Mouse (Mus musculus) MEL (cell line): Measurements from ENCODE around the gene Ppip5k2. TPM values are rescaled to one million over a fixed set of nuclear protein-coding genes. Genes with fewer than 3 reads are reported as not detected.

Experiments
- DNase-seq: peaks from one replicate; pipeline ENCODE4 v3.0.0; 2011; ENCODE audit warnings: low read depth, low spot score
- H3K27ac ChIP-seq: 2 replicates; pipeline ENCODE4 v1.5.1; 2012; ENCODE audit warnings: low read depth, mild to moderate bottlenecking, control low read depth, low read length, moderate library complexity; ENCODE audit not compliant: control insufficient read depth
- H3K27me3 ChIP-seq, 2 experiments: fragments of 150-350 bp in 1 of 2; sonication (generic) in 1 of 2; 2 replicates each; pipeline ENCODE4 v1.6.1; 2012; ENCODE audit warnings: low read length in 2 of 2, mild to moderate bottlenecking in 2 of 2, improper control_type of control experiment in 1 of 2, moderate library complexity in 1 of 2; ENCODE audit not compliant: insufficient read depth in 2 of 2, control insufficient read depth in 1 of 2
- H3K36me3 ChIP-seq, 2 experiments: 2 replicates each; pipeline ENCODE4 v1.6.1; 2012 to 2014; ENCODE audit warnings: low read length in 2 of 2, improper control_type of control experiment in 1 of 2, inconsistent platforms in 1 of 2, mild to moderate bottlenecking in 1 of 2; ENCODE audit not compliant: insufficient read depth in 2 of 2, control insufficient read depth in 1 of 2
- H3K4me1 ChIP-seq, 2 experiments: fragments of 150-350 bp in 1 of 2; sonication (generic) in 1 of 2; 2 replicates each; pipeline ENCODE4 v1.6.1; 2012; ENCODE audit warnings: low read length in 2 of 2, improper control_type of control experiment in 1 of 2, mild to moderate bottlenecking in 1 of 2; ENCODE audit not compliant: insufficient read depth in 2 of 2, control insufficient read depth in 1 of 2
- H3K4me3 ChIP-seq, 2 experiments: fragments of 150-350 bp in 1 of 2; sonication (generic) in 1 of 2; 2 replicates each; pipeline ENCODE4 v1.5.1; 2012; ENCODE audit warnings: low read depth in 2 of 2, low read length in 2 of 2, mild to moderate bottlenecking in 2 of 2, moderate library complexity in 2 of 2, control low read depth in 1 of 2, improper control_type of control experiment in 1 of 2; ENCODE audit not compliant: control insufficient read depth in 1 of 2, insufficient read depth in 1 of 2
- H3K79me2 ChIP-seq: 2 replicates; pipeline ENCODE4 v1.6.1; 2012; ENCODE audit warnings: mild to moderate bottlenecking, low read length, moderate library complexity; ENCODE audit not compliant: control insufficient read depth, poor library complexity, insufficient read depth
- H3K9ac ChIP-seq: 2 replicates; pipeline ENCODE4 v1.6.1; 2012; ENCODE audit warnings: low read depth, mild to moderate bottlenecking, control low read depth, low read length, moderate library complexity; ENCODE audit not compliant: control insufficient read depth, poor library complexity, severe bottlenecking
- H3K9me3 ChIP-seq: fragments of 150-350 bp; sonication (generic); replicated peaks from 2 replicates; pipeline ENCODE4 v1.6.1; 2012; ENCODE audit warnings: mild to moderate bottlenecking, low read length, improper control_type of control experiment, moderate library complexity; ENCODE audit not compliant: insufficient read depth
- BHLHE40 ChIP-seq: IDR thresholded peaks from 2 replicates; pipeline ENCODE4 v1.6.1; 2012; ENCODE audit warnings: low read depth, mild to moderate bottlenecking, inconsistent platforms, low read length, improper control_type of control experiment, borderline replicate concordance
- CHD2 ChIP-seq: IDR thresholded peaks from 2 replicates; pipeline ENCODE4 v1.6.1; 2011; ENCODE audit warnings: low read length, improper control_type of control experiment
- E2F4 ChIP-seq: IDR thresholded peaks from 2 replicates; pipeline ENCODE4 v1.6.1; 2011; ENCODE audit warnings: low read depth, low read length, improper control_type of control experiment, borderline replicate concordance
- EP300 ChIP-seq, 2 experiments: IDR thresholded peaks; 2 replicates each; pipeline ENCODE4 v1.6.1; 2011; ENCODE audit warnings: improper control_type of control experiment in 2 of 2, low read length in 2 of 2, low read depth in 1 of 2, mild to moderate bottlenecking in 1 of 2
- ETS1 ChIP-seq: IDR thresholded peaks from 2 replicates; pipeline ENCODE4 v1.6.1; 2012; ENCODE audit warnings: low read depth, mild to moderate bottlenecking, inconsistent platforms, low read length, improper control_type of control experiment, moderate library complexity
- GATA1 ChIP-seq: IDR thresholded peaks from 2 replicates; pipeline ENCODE4 v1.6.1; 2011; ENCODE audit warnings: low read depth, low read length, improper control_type of control experiment
- HCFC1 ChIP-seq: IDR thresholded peaks from 2 replicates; pipeline ENCODE4 v1.6.1; 2012; ENCODE audit warnings: low read depth, mild to moderate bottlenecking, inconsistent platforms, low read length, improper control_type of control experiment, moderate library complexity
- KAT2A ChIP-seq: conservative IDR thresholded peaks from 2 replicates; pipeline ENCODE4 v1.6.1; 2012; ENCODE audit warnings: low read depth, low read length, improper control_type of control experiment, inconsistent platforms
- MAX ChIP-seq: IDR thresholded peaks from 2 replicates; pipeline ENCODE4 v1.6.1; 2011; ENCODE audit warnings: low read length, improper control_type of control experiment
- MAZ ChIP-seq: IDR thresholded peaks from 2 replicates; pipeline ENCODE4 v1.6.1; 2012; ENCODE audit warnings: low read depth, mild to moderate bottlenecking, inconsistent platforms, low read length, improper control_type of control experiment
- MEF2A ChIP-seq: IDR thresholded peaks from 2 replicates; pipeline ENCODE4 v1.6.1; 2014; ENCODE audit warnings: low read depth, mild to moderate bottlenecking, inconsistent platforms, low read length, improper control_type of control experiment; ENCODE audit not compliant: poor library complexity, insufficient replicate concordance, severe bottlenecking; ENCODE audit errors: extremely low read depth
- MXI1 ChIP-seq: IDR thresholded peaks from 2 replicates; pipeline ENCODE4 v1.6.1; 2011; ENCODE audit warnings: mild to moderate bottlenecking, low read depth, low read length, improper control_type of control experiment
- MYB ChIP-seq: IDR thresholded peaks from 2 replicates; pipeline ENCODE4 v1.6.1; 2011; ENCODE audit warnings: mild to moderate bottlenecking, low read depth, low read length, improper control_type of control experiment
- MYC ChIP-seq: IDR thresholded peaks from 2 replicates; pipeline ENCODE4 v1.6.1; 2011; ENCODE audit warnings: low read depth, mild to moderate bottlenecking, low read length, improper control_type of control experiment, moderate library complexity
- NELFE ChIP-seq: IDR thresholded peaks from 2 replicates; pipeline ENCODE4 v1.6.1; 2011; ENCODE audit warnings: low read depth, low read length, improper control_type of control experiment
- POLR2AphosphoS2 ChIP-seq: IDR thresholded peaks from 2 replicates; pipeline ENCODE4 v1.6.1; 2011; ENCODE audit warnings: low read length, improper control_type of control experiment
- POLR2AphosphoS5 ChIP-seq: IDR thresholded peaks from 2 replicates; pipeline ENCODE4 v1.6.1; 2012; ENCODE audit warnings: low read depth, borderline replicate concordance, mild to moderate bottlenecking, inconsistent platforms, low read length, moderate library complexity, mixed read lengths
- RAD21 ChIP-seq: IDR thresholded peaks from 2 replicates; pipeline ENCODE4 v1.6.1; 2011; ENCODE audit warnings: mild to moderate bottlenecking, low read depth, low read length, improper control_type of control experiment
- RCOR1 ChIP-seq: IDR thresholded peaks from 2 replicates; pipeline ENCODE4 v1.6.1; 2012; ENCODE audit warnings: low read depth, mild to moderate bottlenecking, inconsistent platforms, low read length, improper control_type of control experiment
- SIN3A ChIP-seq: IDR thresholded peaks from 2 replicates; pipeline ENCODE4 v1.6.1; 2012; ENCODE audit warnings: low read length, improper control_type of control experiment, inconsistent platforms
- TAL1 ChIP-seq: IDR thresholded peaks from 2 replicates; pipeline ENCODE4 v1.6.1; 2012; ENCODE audit warnings: mild to moderate bottlenecking, inconsistent platforms, low read length, moderate library complexity, mixed read lengths
- TBP ChIP-seq: IDR thresholded peaks from 2 replicates; pipeline ENCODE4 v1.8.0; 2011; ENCODE audit warnings: low read depth, low read length, improper control_type of control experiment
- TCF12 ChIP-seq: IDR thresholded peaks from 2 replicates; pipeline ENCODE4 v1.6.1; 2014; ENCODE audit warnings: low read depth, mild to moderate bottlenecking, inconsistent platforms, low read length, improper control_type of control experiment, moderate library complexity
- UBTF ChIP-seq: IDR thresholded peaks from 2 replicates; pipeline ENCODE4 v1.6.1; 2012; ENCODE audit warnings: low read depth, mild to moderate bottlenecking, inconsistent platforms, low read length, improper control_type of control experiment, moderate library complexity, borderline replicate concordance; ENCODE audit not compliant: insufficient read depth
- USF2 ChIP-seq, 2 experiments: IDR thresholded peaks; 2 replicates each; pipeline ENCODE4 v1.6.1; 2011 to 2012; ENCODE audit warnings: improper control_type of control experiment in 2 of 2, low read length in 2 of 2, borderline replicate concordance in 1 of 2, inconsistent platforms in 1 of 2, low read depth in 1 of 2, mild to moderate bottlenecking in 1 of 2; ENCODE audit not compliant: insufficient read depth in 1 of 2
- ZC3H11A ChIP-seq: IDR thresholded peaks from 2 replicates; pipeline ENCODE4 v1.6.1; 2012; ENCODE audit warnings: low read depth, mild to moderate bottlenecking, inconsistent platforms, low read length, improper control_type of control experiment
- ZKSCAN1 ChIP-seq: IDR thresholded peaks from 2 replicates; pipeline ENCODE4 v1.6.1; 2012; ENCODE audit warnings: low read depth, mild to moderate bottlenecking, inconsistent platforms, low read length, improper control_type of control experiment, moderate library complexity
- ZNF384 ChIP-seq: IDR thresholded peaks from 2 replicates; pipeline ENCODE4 v1.6.1; 2012; ENCODE audit warnings: low read depth, mild to moderate bottlenecking, inconsistent platforms, low read length, improper control_type of control experiment
- polyA plus RNA-seq, 2 experiments: library from polyadenylated mRNA; stranded (reverse) in 1 of 2; unstranded in 1 of 2; fragments of >175 nt in 1 of 2; fragments of >200 nt in 1 of 2; gene quantifications; 2 replicates each; pipeline versions ENCODE4 v1.2.1 to v1.2.4; 2012; ENCODE audit warnings: low replicate concordance in 2 of 2, low read depth in 1 of 2; ENCODE audit not compliant: insufficient read length in 2 of 2, insufficient read depth in 1 of 2, missing spikeins in 1 of 2
- total RNA-seq: library from RNA; depleted of rRNA; stranded (reverse); fragments of 300-350 nt; gene quantifications from 2 replicates; pipeline ENCODE4 v1.2.3, GENCODE M21; 2012

Gene Ppip5k2
- total and polyA plus RNA-seq, 3 experiments = 47.2 to 651 (median 60.7) TPM

DNA sequence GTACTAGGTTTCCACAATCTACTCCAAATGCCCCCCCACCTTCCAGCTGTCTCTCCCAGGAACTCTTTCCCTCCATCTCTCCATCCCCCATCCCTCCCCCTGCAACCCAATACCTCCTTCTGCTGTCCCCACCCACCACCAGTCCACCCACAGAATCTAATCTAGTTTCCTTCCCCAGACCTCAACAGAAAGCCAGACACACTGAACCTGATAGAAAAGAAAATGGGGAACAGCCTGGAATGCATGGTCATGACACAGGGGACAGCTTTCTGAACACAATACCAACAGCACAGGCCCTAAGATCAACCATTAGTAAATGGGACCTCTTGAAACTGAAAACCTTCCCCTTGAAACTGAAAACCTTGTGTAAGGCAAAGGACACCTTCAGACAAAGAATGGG, 76.4 kb downstream of the Ppip5k2 start:
- Histone ChIP-seq H3K4me3 (no peak overlapping the region), H3K9ac (no peak overlapping the region), H3K79me2 (no peaks in the 10 kb centered on the region), H3K36me3 (peaks cover 0 to 24% of the 10 kb centered on the region in 2 experiments; a peak in 2 of 4 replicates), H3K27ac (peak overlapping the region; percentile 46; the same call in 1 of the 2 replicates), H3K27me3 (no peaks in the 10 kb centered on the region), H3K9me3 (no peaks in the 10 kb centered on the region), H3K4me1 (peaks cover 19 to 22% of the 10 kb centered on the region in 2 experiments)
- DNase-seq = peak; percentile 84
- TF ChIP-seq RAD21 (no peak; the same call in 1 of the 2 replicates), EP300 (IDR thresholded peaks at IDR 0.05; ENCODE audit: low read depth in 1 of 2, low read length in 2 of 2) (peak; percentile 91 to 97), SIN3A (peak; percentile 67; the same call in 1 of the 2 replicates), MAZ (peak; percentile 53), MEF2A (no peak), TCF12 (peak; percentile 80), CHD2 (peak; percentile 30; the same call in 1 of the 2 replicates), BHLHE40 (no peak), MAX (peak; percentile 49), MYB (peak; percentile 60; the same call in 1 of the 2 replicates), ETS1 (peak; percentile 62; the same call in 1 of the 2 replicates), RCOR1 (peak; percentile 82), MXI1 (no peak), UBTF (no peak), NELFE (no peak; the same call in 1 of the 2 replicates), KAT2A (peak; percentile 27; the same call in 1 of the 2 replicates), ZC3H11A (0 out of 2 replicates have a peak, but pooled peaks have one; percentile 16), MYC (peak; percentile 27; the same call in 1 of the 2 replicates), ZNF384 (peak; percentile 38; the same call in 1 of the 2 replicates), ZKSCAN1 (no peak), E2F4 (0 out of 2 replicates have a peak, but pooled peaks have one; percentile 16), POLR2AphosphoS5 (no peak), POLR2AphosphoS2 (no peak), TAL1 (no peak), TBP (no peak), HCFC1 (no peak), USF2 (IDR thresholded peaks at IDR 0.05; ENCODE audit: borderline replicate concordance in 1 of 2, insufficient read depth in 1 of 2, low read depth in 1 of 2, low read length in 2 of 2) (no peak), GATA1 (peak; percentile 69; the same call in 1 of the 2 replicates)
